Mouse (Mus musculus) left cerebral cortex, adult 2 months (tissue): ENCODE measurements around the gene Hist1h2bq. TPM values are rescaled to one million over a fixed set of nuclear protein-coding genes. Genes with fewer than 3 reads are reported as not detected.
"Not testable (repeated sequence)": the region's sequence is repeated elsewhere in the genome, so short reads cannot be mapped to it uniquely, and the experiment has no call there.

Experiments used
- DNase-seq, 2 experiments: peaks; one replicate each; pipeline ENCODE4 v3.0.0; 2021 to 2022; ENCODE audit warnings: low spot score in 2 of 2, mixed read lengths in 1 of 2; ENCODE audit errors: extremely low spot score in 1 of 2
- H3K27ac ChIP-seq: fragments of 200-600 bp; 2 replicates; pipeline ENCODE4 v1.8.1; 2022
- H3K4me3 ChIP-seq: fragments of 200-600 bp; 2 replicates; pipeline ENCODE4 v1.8.1; 2022
- CTCF ChIP-seq: fragments of 200-600 bp; IDR thresholded peaks from 2 replicates; pipeline ENCODE4 v1.8.1; 2022; ENCODE audit warnings: antibody characterized with exemption, mild to moderate bottlenecking, moderate library complexity
- intact Hi-C: fragments of 180-260 bp; cut with DNase I; formaldehyde crosslinking; loops from one replicate; pipeline ENCODE4 v1.15.1; 2025
- total RNA-seq, 2 experiments: library from RNA; stranded (reverse); gene quantifications; 2 replicates each; pipeline ENCODE4 v1.2.3; 2021

Gene Hist1h2bq
- total RNA-seq, 2 experiments from 2014 or later, result 27.3 to 38.5 TPM

GRCm38 (mm10) chr13:21828511-21828910 is 18.5 kb upstream of the Hist1h2bq start:
- intact Hi-C loops, result loop anchor here (10.0 kb wide), 3 partner anchors 206 to 1856 kb away; partner anchors contain the start of genes Hist1h2ac, Hist1h2af, Hist1h2ah and Hist1h2bc
- Histone ChIP-seq H3K4me3 (no peak overlapping the region), H3K27ac (no peak overlapping the region)
- DNase-seq, result no peak
- no peak for TF ChIP-seq CTCF

DNA sequence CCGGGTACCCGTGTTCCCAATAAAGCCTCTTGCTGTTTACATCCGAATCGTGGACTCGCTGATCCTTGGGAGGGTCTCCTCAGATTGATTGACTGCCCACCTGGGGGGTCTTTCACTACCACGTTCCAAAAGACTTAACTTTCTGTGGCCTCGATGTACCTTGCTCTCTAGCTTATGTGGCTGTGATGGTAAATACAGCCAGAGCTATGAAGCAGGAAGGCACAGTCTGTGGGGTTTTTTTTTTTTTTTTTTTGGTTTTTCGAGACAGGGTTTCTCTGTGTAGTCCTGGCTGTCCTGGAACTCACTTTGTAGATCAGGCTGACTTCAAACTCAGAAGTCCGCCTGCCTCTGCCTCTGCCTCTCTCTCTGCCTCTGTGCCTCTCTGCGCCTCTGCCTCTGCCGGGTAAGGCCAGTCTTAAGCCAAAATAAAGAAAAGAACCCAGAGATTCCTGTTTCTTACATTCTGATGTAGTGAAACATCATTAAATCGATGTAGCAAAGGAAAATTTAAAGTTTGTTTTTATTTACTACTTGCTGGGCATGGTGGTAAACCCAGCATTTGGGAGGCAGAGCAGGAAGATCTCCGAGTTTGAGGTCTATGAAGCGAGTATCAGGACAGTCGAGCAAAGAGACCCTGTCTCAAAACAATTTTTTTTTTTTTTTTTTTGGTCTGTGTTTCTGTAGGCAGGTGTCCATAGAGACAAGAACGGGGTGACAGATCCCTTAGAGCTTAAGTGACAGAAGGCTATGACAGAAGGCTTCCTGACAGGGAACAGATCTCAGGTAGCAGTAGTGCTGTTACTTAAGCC is 10.3 kb upstream of the Hist1h2bq start:
- intact Hi-C loops, result loop anchor here (10.0 kb wide), 3 partner anchors 215 to 1865 kb away; partner anchors contain the start of genes Hist1h2ac, Hist1h2af, Hist1h2ah and Hist1h2bc
- not testable (repeated sequence) for DNase-seq

DNA sequence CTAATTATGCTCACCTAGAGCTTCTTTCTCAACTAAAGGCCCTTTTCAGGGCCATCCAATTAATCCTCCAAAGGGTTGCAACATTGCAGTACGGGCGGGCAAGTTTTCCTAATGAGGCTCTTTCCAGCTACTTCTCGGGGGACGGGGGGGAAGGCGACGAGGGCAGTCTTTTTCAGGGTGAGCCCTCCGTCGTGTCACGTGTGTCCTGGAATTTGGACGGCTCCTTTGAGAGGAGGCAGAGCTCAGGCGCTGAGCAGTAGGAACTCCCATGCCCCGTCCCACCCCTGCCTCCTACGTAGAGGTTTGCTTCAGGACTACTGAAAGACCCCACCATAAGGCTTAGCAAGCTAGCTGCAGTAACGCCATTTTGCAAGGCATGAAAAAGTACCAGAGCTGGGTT is 2.1 kb upstream of the Hist1h2bq start:
- H3K4me3 ChIP-seq, H3K27ac ChIP-seq, DNase-seq, intact Hi-C loops: not testable (repeated sequence)

More for the DNA sequence above, 10.3 kb upstream of the Hist1h2bq start:
- not testable (repeated sequence) for H3K27ac ChIP-seq, H3K4me3 ChIP-seq

- intact Hi-C loops, H3K4me3 ChIP-seq: not testable (repeated sequence)
- DNase-seq, result peak; percentile 40 to 49
These were observed 1.5 kb upstream of the Hist1h2bq start, which contains the start of gene Hist1h4m for GRCm38 (mm10) chr13:21811539-21811938. Hist1h4m (plus strand) TSS chr13:21811746.

DNA sequence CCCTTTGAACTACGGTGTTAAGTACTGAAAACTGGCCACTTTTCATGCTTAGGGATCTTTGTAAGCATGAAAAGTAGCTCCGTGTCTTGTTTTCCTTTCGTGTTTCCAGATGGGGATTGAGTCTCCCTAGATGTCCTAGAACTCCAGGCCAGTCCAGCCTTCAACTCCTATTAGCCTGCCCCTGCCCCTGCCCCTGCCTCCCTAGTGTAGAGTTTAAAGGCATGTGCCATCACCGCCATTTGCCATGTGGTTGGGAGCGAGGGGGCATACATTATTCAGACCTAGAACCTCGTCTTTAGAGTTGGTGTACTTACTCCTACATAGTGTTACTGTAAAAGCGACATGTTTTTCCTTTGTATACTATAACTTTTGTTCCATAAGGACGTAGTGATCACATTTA is 1.1 kb upstream of the Hist1h2bq start:
- H3K4me3 ChIP-seq, DNase-seq, intact Hi-C loops, H3K27ac ChIP-seq: not testable (repeated sequence)

More at GRCm38 (mm10) chr13:21811539-21811938, 1.5 kb upstream of the Hist1h2bq start, which contains the start of gene Hist1h4m:
- not testable (repeated sequence) for H3K27ac ChIP-seq

GRCm38 (mm10) chr13:21803058-21803457 is 6.9 kb downstream of the Hist1h2bq start:
- H3K27ac ChIP-seq, intact Hi-C loops, H3K4me3 ChIP-seq, DNase-seq: not testable (repeated sequence)

GRCm38 (mm10) chr13:21797163-21797562 is 12.8 kb downstream of the Hist1h2bq start:
- not testable (repeated sequence) for H3K4me3 ChIP-seq, H3K27ac ChIP-seq, DNase-seq
- intact Hi-C loops, result loop anchor here (10.0 kb wide), 1 partner anchor 48 kb away; no protein-coding TSS in a partner anchor

DNA sequence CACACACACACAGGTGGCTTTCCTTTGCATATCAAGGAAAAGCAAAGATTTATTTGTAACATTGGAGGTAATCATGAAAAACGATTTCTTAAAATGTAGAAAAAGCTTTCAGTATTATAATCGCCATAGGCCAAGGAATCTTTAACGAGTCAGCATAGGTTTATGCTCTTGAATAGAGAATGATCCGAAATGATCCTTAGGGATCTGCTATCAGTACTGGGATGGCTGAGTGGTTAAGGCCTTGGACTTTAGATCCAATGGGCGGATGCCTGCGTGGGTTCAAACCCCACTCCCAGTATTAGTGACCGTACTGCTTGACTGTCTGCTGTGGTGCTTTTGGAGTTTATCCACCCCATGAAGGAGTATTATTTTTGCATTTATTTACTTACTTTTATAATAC is 14.4 kb downstream of the Hist1h2bq start:
- intact Hi-C loops, result loop anchor here (10.0 kb wide), 1 partner anchor 49 kb away; no protein-coding TSS in a partner anchor
- Histone ChIP-seq H3K4me3 (no peak overlapping the region), H3K27ac (no peak overlapping the region)
- TF ChIP-seq CTCF, result no peak
- DNase-seq, result no peak

DNA sequence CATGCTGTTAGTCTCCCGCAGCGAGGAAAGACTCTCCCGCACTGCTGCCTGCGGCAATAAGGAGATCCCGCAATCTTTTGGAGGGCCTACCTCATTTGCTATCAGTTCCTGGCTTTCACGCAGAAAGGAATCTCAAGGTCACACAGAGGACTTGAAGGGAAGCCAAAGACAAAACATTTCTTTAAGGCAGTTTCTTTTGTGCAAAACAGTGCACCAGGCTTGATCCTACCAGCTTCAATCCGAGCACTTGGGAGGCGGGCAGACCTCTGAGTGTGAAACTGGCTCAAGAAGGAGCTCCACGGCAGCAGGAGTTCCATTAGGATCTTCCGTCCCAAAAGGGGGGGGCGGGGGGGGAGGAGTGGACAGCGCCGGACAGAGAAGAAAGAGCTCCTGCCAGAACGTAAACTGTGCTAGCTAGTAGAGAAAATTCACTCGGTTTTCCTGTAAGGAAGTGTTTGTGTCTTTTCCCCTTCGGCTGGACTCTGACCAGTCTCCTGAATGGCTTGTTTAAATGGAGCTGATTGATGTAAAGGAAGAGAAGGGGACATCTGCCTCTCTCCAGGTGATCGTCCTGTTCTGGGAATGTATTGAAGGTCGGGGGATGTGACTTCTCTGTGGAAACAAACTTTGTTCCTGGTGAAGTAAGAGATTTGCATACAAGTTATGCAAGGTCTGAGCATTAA is 19.3 kb downstream of the Hist1h2bq start:
- intact Hi-C loops, result loop anchor here (10.0 kb wide), 1 partner anchor 54 kb away; no protein-coding TSS in a partner anchor
- peak overlapping the region; percentile 9; the same call in 1 of the 2 replicates for H3K4me3 ChIP-seq
- DNase-seq, result no peak
- no peak for TF ChIP-seq CTCF
- no peak overlapping the region for H3K27ac ChIP-seq

DNA sequence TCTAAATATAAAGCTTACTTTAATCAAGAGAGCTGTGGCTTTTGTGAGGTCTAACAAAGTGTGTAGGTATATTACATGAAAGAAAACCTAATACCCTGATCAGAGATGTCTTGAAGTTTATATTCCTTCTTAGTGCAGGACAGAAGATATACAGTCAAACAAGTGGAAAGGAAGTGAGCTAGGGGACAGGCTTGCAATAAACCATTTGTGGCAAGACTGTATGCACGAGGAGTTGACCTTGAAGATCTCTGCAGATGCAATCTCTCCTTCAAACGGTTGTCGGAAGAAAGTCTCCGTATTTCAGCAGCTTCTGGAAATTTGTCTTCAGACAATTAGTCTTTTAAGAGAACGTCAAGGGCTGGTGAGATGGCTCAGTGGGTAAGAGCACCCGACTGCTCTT is 20.1 kb downstream of the Hist1h2bq start:
- Histone ChIP-seq H3K4me3 (no peak overlapping the region), H3K27ac (no peak overlapping the region)
- intact Hi-C loops, result loop anchor here (10.0 kb wide), 4 partner anchors 55 to 1905 kb away; partner anchors contain the start of genes Hist1h1e, Hist1h1t, Hist1h2be and Hist1h4c
- no peak for DNase-seq
- TF ChIP-seq CTCF, result no peak

DNA sequence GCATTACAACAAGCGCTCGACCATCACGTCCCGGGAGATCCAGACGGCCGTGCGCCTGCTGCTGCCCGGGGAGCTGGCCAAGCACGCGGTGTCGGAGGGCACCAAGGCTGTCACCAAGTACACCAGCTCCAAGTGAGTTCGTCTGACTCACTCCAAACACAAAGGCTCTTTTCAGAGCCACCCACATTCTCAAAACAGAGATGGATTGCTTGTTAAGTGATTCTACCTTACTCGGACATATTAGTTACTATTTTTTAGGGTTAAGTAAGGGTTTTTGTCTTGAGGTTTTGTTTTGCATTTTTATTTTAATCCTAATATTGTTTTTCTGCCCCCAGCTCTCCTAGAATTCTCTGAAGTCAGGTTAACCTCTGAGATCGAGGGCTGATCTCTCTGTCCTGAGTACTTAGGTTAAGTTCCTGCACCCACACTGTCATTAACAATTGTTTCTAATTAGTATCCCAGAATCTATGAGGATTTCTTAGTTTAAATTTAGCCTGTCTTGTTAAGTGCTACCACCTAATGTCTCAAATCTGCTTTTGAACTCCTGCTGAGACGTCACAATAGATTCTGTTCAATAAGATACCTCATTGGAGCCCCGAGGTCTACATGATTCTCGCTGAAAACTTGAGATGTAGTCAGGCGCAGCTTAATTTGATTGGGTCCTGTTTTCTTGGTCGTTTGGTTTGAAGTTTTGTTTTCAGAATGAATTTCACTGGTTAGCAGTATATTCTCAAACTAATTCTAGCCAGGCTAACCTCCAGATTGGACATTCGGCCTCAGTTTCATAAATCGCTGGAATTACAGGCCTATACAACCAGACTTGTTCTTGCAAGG is 22.0 kb downstream of the Hist1h2bq start:
- TF ChIP-seq CTCF, result no peak
- Histone ChIP-seq H3K27ac (no peak overlapping the region), H3K4me3 (peak overlapping the region; percentile 32)
- DNase-seq, result no peak
- intact Hi-C loops, result loop anchor here (2.0 to 10.0 kb wide), 4 partner anchors 71 to 1907 kb away; partner anchors contain the start of genes Hist1h1e, Hist1h1t, Hist1h2ai and Hist1h2be

DNA sequence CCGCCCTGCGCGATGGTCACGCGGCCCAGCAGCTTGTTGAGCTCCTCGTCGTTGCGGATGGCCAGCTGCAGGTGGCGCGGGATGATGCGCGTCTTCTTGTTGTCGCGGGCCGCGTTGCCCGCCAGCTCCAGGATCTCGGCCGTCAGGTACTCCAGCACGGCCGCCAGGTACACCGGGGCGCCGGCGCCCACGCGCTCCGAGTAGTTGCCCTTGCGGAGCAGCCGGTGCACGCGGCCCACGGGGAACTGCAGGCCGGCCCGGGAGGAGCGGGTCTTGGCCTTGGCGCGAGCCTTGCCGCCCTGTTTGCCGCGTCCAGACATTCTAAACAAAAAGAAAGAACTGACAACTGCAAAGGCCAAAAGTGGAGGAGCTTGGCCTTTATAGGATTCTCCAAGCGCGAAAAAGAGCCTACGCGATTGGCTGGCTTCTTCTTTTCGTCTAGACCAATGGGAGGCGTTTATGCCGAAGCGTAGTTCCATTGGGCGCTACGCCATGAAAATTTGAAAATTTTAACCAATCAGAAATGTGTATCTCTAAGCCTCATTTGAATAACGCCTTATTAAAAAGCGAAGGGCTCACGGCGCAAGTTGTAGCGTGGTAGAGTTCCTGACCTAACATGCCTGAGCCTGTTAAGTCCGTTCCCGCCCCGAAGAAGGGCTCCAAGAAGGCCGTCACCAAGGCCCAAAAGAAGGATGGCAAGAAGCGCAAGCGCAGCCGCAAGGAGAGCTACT is 22.9 kb downstream of the Hist1h2bq start, which contains the start of the genes Hist1h2an and Hist1h2bp:
Gene Hist1h2an, minus strand, starts transcription at position 320 of the 731 bp plus-strand sequence.
Gene Hist1h2bp, plus strand, starts transcription at position 563 of the 731 bp plus-strand sequence.
- Histone ChIP-seq H3K4me3 (peak within 1 kb of the TSS; percentile 52), H3K27ac (peak within 1 kb of the TSS; percentile 64; the same call in 1 of the 2 replicates)
- intact Hi-C loops, result loop anchor here (2.0 to 10.0 kb wide), 4 partner anchors 70 to 1908 kb away; partner anchors contain the start of genes Hist1h1e, Hist1h1t, Hist1h2ai and Hist1h2be
- peak; percentile 78 to 88 for DNase-seq
